Mouse (Mus musculus) embryonic facial prominence, embryonic 10.5 days (tissue): ENCODE results near the gene Hjurp. TPM values are rescaled to one million over a fixed set of nuclear protein-coding genes. Genes with fewer than 3 reads are reported as not detected.
"Not testable (repeated sequence)": the region's sequence is repeated elsewhere in the genome, so short reads cannot be mapped to it uniquely, and the experiment has no call there.

ENCODE experiments used
- DNase-seq: peaks from one replicate; pipeline ENCODE4 v3.0.0-alpha.2; 2017; ENCODE audit warnings: low spot score
- H3K27ac ChIP-seq: fragments of 300-500 bp; sonication (generic); replicated peaks from 2 replicates; pipeline ENCODE4 v1.5.1; 2016; ENCODE audit warnings: mild to moderate bottlenecking
- H3K27me3 ChIP-seq: fragments of 300-500 bp; sonication (generic); replicated peaks from 2 replicates; pipeline ENCODE4 v1.6.1; 2016; ENCODE audit warnings: low read depth, mild to moderate bottlenecking; ENCODE audit not compliant: poor library complexity, severe bottlenecking
- H3K36me3 ChIP-seq: fragments of 300-500 bp; sonication (generic); replicated peaks from 2 replicates; pipeline ENCODE4 v1.6.1; 2016; ENCODE audit warnings: mild to moderate bottlenecking, moderate library complexity
- H3K4me1 ChIP-seq: fragments of 300-500 bp; sonication (generic); 2 replicates; pipeline ENCODE4 v1.6.1; 2016
- H3K4me3 ChIP-seq: fragments of 300-500 bp; sonication (generic); 2 replicates; pipeline ENCODE4 v1.5.1; 2016; ENCODE audit warnings: mild to moderate bottlenecking, moderate library complexity
- H3K9me3 ChIP-seq: fragments of 300-500 bp; sonication (generic); 2 replicates; pipeline ENCODE4 v1.6.1; 2016; ENCODE audit warnings: mild to moderate bottlenecking
- WGBS: fragments of 180-500 bp; shearing (Covaris S2); methylation state at CpG from one replicate; pipeline ENCODE4 v1.1.7; 2016; 5-methylcytosine and 5-hydroxymethylcytosine counted together
- polyA plus RNA-seq: library from polyadenylated mRNA; unstranded; fragments of >200 nt; fragmentation: Nextera tagmentation; extraction: Ambion mirVana; gene quantifications from 2 replicates; pipeline ENCODE4 v1.2.1, GENCODE M21; 2016

The Hjurp gene
- polyA plus RNA-seq, 1 experiment from 2014 or later: 219 TPM

DNA sequence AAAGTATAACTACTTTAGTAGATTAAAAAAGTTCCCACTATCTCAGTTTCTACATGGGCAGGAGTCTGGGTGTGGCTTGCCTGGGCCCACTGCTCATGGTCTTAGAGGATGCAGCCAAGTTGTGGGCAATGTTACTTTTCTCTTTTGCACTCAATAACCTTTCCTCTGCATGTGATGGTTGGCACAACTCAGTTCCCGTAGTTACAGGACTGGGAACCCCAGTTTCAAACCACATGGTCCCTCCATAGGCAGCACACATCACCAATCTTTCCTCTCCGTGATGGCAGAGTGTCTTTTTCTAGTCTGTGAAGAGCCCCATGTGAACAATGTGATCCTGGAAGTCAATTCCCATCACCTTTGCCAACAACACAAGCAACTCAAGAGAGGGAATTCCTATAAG is 50.0 kb downstream of the Hjurp start:
- H3K4me3 ChIP-seq: no peak overlapping the region
- no peaks in the 10 kb centered on the region for H3K27me3 ChIP-seq
- H3K9me3 ChIP-seq: peaks cover 73% of the 10 kb centered on the region
- no peak overlapping the region for H3K27ac ChIP-seq
- H3K36me3 ChIP-seq: no peaks in the 10 kb centered on the region
- no peak for DNase-seq
- WGBS: 60% methylated on average over 2 of the region's 2 CpGs
- H3K4me1 ChIP-seq: no peaks in the 10 kb centered on the region

- Histone ChIP-seq H3K27ac (no peak within 1 kb of the TSS), H3K4me3 (no peak within 1 kb of the TSS), H3K9me3 (peaks cover 66% of the 10 kb centered on the region), H3K27me3 (no peaks in the 10 kb centered on the region), H3K36me3 (no peaks in the 10 kb centered on the region), H3K4me1 (no peaks in the 10 kb centered on the region)
- DNase-seq: no peak
- 60% methylated on average over 5 of the region's 5 CpGs for WGBS
Observed at GRCm38 (mm10) chr1:88226670-88227379, 50.6 kb downstream of the Hjurp start, which contains the start of gene Mroh2a. TSS of gene Mroh2a (plus strand) at chr1:88226986.

DNA sequence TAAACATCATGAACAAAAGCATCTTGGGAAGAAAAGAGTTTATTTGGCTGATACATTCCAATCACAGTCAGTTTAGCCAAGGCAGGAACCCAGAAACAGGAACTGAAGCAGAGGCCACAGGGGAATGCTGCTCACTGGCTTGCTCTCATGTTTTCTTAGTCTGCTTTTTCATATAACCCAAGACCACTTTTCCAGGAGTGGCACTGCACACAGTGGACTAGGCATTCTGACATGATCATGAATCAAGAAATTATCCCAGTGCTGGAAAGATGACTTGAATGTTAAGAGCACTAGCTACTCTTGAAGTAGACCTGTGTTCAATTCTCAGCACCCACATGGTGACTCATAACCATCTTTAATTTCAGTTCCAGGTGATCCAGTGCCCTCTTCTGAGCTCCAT is 51.7 kb downstream of the Hjurp start:
- Histone ChIP-seq H3K36me3 (no peaks in the 10 kb centered on the region), H3K4me1 (no peaks in the 10 kb centered on the region), H3K27me3 (no peaks in the 10 kb centered on the region), H3K9me3 (peaks cover 55% of the 10 kb centered on the region), H3K4me3 (no peak overlapping the region), H3K27ac (no peak overlapping the region)
- no peak for DNase-seq

DNA sequence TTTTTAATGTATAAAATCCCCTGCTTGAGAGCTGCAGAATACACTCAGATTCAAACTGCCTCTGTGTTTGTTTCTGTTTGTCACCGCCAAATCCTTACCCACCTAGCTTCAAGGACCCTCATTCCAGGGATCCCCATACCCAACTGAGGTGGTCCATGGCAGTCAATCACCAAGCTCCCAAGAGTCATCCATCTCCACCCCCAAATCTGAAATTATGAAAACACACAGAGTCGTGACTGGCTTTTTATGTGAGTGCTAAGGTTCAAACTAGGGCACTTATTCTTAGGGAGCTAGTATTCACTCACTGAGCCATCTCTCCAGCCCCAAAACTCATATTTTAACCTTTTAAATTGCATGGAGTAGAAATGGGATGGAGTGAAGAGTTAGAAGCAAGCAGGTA is 52.1 kb downstream of the Hjurp start:
- H3K36me3 ChIP-seq, H3K27me3 ChIP-seq, DNase-seq, H3K4me1 ChIP-seq, H3K4me3 ChIP-seq, H3K27ac ChIP-seq: not testable (repeated sequence)
- H3K9me3 ChIP-seq: peaks cover 51% of the 10 kb centered on the region
- 37% methylated on average over 2 of the region's 2 CpGs for WGBS

DNA sequence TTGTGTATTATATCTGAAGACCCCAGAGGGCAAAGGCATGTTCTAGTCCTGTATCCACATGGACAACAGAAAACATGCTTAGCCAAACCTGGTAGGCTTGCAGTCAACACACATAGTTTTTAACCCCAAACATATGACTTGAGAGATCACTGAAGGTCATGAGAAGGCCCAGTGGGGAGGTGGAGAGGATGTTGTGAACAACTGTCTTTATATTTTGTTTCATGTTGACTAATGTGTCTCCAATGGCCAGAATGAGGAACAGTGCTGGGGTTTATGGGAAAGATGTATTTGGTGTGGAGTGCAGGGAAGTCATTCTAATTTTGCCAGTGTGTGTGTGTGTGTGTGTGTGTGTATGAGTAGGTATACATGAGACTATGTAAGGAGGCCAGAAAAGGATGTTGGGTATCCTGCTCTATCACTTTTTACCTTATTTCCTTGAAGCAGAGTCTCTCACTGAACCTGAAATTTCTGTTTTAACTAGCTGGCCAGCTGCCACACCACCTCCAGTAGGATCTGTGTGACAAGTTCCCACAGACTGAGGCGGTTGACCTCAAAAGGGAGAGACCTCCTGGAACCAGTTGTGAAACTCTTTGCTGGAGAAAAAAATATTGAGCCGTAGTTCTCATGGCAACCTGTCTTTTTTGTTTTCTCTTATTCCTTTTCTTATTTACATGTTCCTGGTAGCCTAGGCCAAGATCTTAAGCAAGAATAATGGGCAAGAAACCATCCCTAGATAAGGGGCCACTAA is 53.2 kb downstream of the Hjurp start:
- 73% methylated on average over 2 of the region's 2 CpGs for WGBS
- no peak overlapping the region for H3K4me3 ChIP-seq
- no peak for DNase-seq
- peaks cover 40% of the 10 kb centered on the region for H3K9me3 ChIP-seq
- H3K36me3 ChIP-seq: no peaks in the 10 kb centered on the region
- H3K27ac ChIP-seq: no peak overlapping the region
- no peaks in the 10 kb centered on the region for H3K27me3 ChIP-seq
- H3K4me1 ChIP-seq: no peaks in the 10 kb centered on the region

- no peak overlapping the region for H3K27ac ChIP-seq
- H3K36me3 ChIP-seq: no peaks in the 10 kb centered on the region
- 63% methylated on average over 1 of the region's 1 CpGs for WGBS
- peak; percentile 15 for DNase-seq
- no peaks in the 10 kb centered on the region for H3K27me3 ChIP-seq
- peaks cover 34% of the 10 kb centered on the region for H3K9me3 ChIP-seq
- H3K4me1 ChIP-seq: no peaks in the 10 kb centered on the region
- H3K4me3 ChIP-seq: no peak overlapping the region
Observed at GRCm38 (mm10) chr1:88223591-88223990, 53.8 kb downstream of the Hjurp start.

DNA sequence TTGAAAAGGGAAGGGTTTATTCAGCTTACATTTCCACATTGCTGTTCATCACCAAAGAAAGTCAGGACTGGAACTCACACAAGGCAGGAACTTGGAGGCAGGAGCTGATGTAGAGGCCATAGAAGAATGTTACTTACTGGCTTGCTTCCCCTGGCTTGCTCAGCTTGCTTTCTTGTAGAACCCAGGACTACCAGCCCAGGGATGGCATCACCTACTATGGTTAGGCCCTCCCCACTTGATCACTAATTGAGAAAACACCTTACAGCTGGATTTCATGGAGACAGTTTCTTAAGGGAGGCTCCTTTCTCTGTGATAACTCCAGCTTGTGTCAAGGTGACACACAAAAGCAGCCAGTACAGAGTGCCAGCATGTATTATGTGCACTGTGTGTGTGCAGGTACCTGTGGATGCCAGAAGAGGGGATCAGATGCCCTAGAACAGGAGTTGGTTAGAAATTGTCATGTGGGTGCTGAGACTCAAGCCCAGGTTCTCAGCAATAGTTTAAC is 54.4 kb downstream of the Hjurp start:
- not testable (repeated sequence) for H3K36me3 ChIP-seq, H3K27ac ChIP-seq, H3K4me3 ChIP-seq, H3K4me1 ChIP-seq, H3K27me3 ChIP-seq
- peaks cover 28% of the 10 kb centered on the region for H3K9me3 ChIP-seq
- peak; percentile 11 for DNase-seq

GRCm38 (mm10) chr1:88222216-88222615 is 55.2 kb downstream of the Hjurp start:
- 56% methylated on average over 2 of the region's 2 CpGs for WGBS
- Histone ChIP-seq H3K4me1 (no peaks in the 10 kb centered on the region), H3K4me3 (no peak overlapping the region), H3K27me3 (no peaks in the 10 kb centered on the region), H3K27ac (no peak overlapping the region), H3K36me3 (no peaks in the 10 kb centered on the region), H3K9me3 (peaks cover 20% of the 10 kb centered on the region)
- no peak for DNase-seq

DNA sequence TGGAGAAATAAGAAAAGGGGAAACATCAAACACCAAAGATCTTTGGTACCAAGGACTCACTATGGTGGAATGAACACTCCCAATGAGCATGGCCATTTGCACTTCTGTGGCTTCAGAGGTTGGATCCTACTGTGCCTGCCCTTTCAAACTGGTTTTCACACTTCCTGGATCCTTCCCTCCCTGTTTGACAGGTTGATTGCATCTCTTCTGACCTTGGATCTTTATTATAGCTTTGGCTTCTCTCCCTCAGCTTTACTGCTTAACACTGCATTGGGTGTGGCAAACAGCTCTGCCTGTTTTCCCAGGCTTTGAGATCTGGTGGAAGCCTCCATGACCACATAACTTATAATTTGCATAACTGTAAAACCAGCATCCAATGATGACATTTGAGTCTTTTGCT is 57.1 kb downstream of the Hjurp start:
- no peak for DNase-seq
- Histone ChIP-seq H3K4me1 (no peaks in the 10 kb centered on the region), H3K9me3 (peaks cover 10% of the 10 kb centered on the region), H3K36me3 (no peaks in the 10 kb centered on the region), H3K27me3 (no peaks in the 10 kb centered on the region), H3K27ac (no peak overlapping the region), H3K4me3 (no peak overlapping the region)

GRCm38 (mm10) chr1:88219054-88219453 is 58.4 kb downstream of the Hjurp start:
- no peak for DNase-seq
- Histone ChIP-seq H3K27me3 (no peaks in the 10 kb centered on the region), H3K9me3 (peaks cover 21% of the 10 kb centered on the region)

DNA sequence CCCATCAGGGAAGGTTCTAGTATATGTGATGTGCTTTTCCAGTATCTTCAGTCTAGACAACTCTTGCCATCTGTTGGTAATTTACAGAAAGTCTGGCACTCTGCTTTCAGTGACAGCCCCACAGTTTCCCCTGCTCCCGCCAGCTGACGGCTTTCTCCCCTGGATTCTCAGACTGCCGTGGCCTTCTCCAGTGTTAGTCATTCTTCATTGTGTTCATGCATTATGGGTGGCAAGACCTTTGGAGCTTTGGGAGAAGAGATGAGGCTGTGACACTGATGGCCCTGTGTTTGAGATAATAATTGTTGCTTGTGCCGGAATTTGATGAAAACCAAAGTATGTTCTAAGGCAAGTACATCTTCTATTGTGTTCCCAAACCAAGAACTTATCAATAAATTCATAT is 58.8 kb downstream of the Hjurp start:
- Histone ChIP-seq H3K4me3 (no peak overlapping the region), H3K27ac (no peak overlapping the region), H3K27me3 (no peaks in the 10 kb centered on the region), H3K9me3 (peaks cover 26% of the 10 kb centered on the region), H3K36me3 (no peaks in the 10 kb centered on the region), H3K4me1 (no peaks in the 10 kb centered on the region)
- peak; percentile 11 for DNase-seq
- WGBS: 51% methylated on average over 4 of the region's 4 CpGs

More at GRCm38 (mm10) chr1:88219054-88219453, 58.4 kb downstream of the Hjurp start:
- H3K4me3 ChIP-seq: no peak overlapping the region
- no peaks in the 10 kb centered on the region for H3K36me3 ChIP-seq
- 21% methylated on average over 1 of the region's 1 CpGs for WGBS
- H3K4me1 ChIP-seq: no peaks in the 10 kb centered on the region
- H3K27ac ChIP-seq: no peak overlapping the region

GRCm38 (mm10) chr1:88218051-88218450 is 59.4 kb downstream of the Hjurp start:
- peak; percentile 14 for DNase-seq
- WGBS: 74% methylated on average over 9 of the region's 9 CpGs

DNA sequence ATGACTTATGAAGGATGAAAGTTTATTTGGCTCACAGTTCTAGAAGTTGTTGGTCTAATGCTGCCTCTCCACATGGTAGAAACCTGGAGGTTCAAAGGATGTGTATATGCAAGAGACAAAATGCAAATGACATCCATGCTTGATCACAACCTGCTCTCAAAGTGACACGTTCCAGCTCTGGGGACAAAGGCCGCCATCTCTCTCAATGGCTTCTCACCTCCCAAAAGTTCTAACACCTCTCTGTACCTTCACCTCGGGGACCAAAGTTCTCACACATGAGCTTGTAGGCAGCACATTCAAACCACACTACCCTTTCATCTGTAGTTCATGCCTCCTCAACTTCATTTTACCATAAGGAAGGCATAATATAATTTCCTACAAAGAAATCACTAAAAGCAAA is 59.9 kb downstream of the Hjurp start:
- 41% methylated on average over 3 of the region's 3 CpGs for WGBS
- Histone ChIP-seq H3K27me3 (no peaks in the 10 kb centered on the region), H3K4me3 (no peak overlapping the region), H3K27ac (no peak overlapping the region), H3K9me3 (peaks cover 36% of the 10 kb centered on the region), H3K36me3 (no peaks in the 10 kb centered on the region), H3K4me1 (no peaks in the 10 kb centered on the region)
- DNase-seq: no peak

More at GRCm38 (mm10) chr1:88218051-88218450, 59.4 kb downstream of the Hjurp start:
- H3K4me3 ChIP-seq: no peak overlapping the region
- H3K27me3 ChIP-seq: no peaks in the 10 kb centered on the region
- no peak overlapping the region for H3K27ac ChIP-seq
- no peaks in the 10 kb centered on the region for H3K4me1 ChIP-seq
- no peaks in the 10 kb centered on the region for H3K36me3 ChIP-seq
- H3K9me3 ChIP-seq: peaks cover 31% of the 10 kb centered on the region
